21 mouse cellular contexts compared by ENCODE assay signal in the genomic region with DNA sequence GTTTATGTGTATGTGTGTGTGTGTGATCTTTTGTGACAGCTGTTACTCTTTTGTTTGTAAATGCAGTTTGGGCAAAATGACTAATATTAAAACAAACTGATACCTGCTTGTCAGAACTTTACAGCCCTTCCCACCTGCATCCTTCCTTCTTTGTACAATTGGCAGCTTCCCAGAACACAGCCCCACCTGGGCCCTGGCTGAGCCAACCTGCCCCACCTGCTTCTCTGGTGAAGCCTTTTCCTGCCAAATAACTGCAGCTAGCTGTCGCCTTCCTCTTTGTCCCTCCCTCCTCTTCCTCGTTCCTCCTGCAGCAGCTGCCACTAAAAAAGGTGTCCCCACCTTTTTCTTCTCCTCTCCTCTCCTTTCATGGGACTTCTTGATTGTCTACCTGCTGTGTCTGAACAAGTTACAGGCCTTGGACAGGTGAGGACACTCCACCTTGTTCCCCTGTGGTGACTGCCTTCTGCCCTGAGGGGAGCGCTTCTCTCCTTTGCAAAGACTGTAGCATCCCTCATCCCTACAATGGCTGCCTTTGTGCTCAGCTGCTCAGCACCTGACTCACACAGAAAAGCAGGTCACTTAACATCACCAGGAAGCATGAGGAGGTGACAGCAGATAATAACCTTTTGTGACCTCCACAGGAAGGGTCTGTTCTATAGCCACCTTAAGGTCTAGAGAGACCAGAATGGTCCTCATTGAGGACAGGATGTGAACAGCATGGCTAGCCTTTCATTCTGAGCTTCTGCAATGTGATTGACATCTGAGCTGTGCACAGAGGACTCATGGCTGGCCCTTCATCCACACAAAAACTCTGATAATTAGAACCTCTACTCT.
DNase-seq lines count a peak whose midpoint lies in the region; ATAC-seq and TF ChIP-seq lines count a peak whose summit lies in the region.
"Had no signal": no experiment of that assay in that cellular context is flagged by ENCODE, and none has a peak within 500 bp of the region (broad histone marks: within the 10 kb centered on the region; RNA-seq: fewer than 3 reads in every experiment).

No protein-coding gene starts in this region.

- no peak overlapping the region for H3K4me3 ChIP-seq in lung, embryonic 14.5 days (ENCODE audit: low read depth, low read length)
- no peak overlapping the region for H3K4me3 ChIP-seq in lung, adult 2 months (replicated peaks; ENCODE audit: extremely low read depth, low read depth, low read length)
- no peak overlapping the region for H3K4me3 ChIP-seq in embryonic facial prominence, embryonic 13.5 days
- no peak overlapping the region for H3K4me3 ChIP-seq in stomach, embryonic 16.5 days (replicated peaks; ENCODE audit: low read length)
- H3K4me3 ChIP-seq in hindbrain, embryonic 13.5 days: no peak overlapping the region
- H3K4me3 ChIP-seq: forebrain, embryonic 13.5 days; heart, adult 2 months; heart, embryonic 15.5 days had no signal

- H3K9me3 ChIP-seq in lung, embryonic 14.5 days (ENCODE audit: low read depth, low read length): no peaks in the 10 kb centered on the region
- no peaks in the 10 kb centered on the region for H3K9me3 ChIP-seq in embryonic facial prominence, embryonic 13.5 days
- H3K9me3 ChIP-seq in stomach, embryonic 16.5 days (replicated peaks; ENCODE audit: control insufficient read depth, low read length): no peaks in the 10 kb centered on the region
- H3K9me3 ChIP-seq in hindbrain, embryonic 13.5 days: no peaks in the 10 kb centered on the region
- H3K9me3 ChIP-seq: forebrain, embryonic 13.5 days; heart, embryonic 15.5 days had no signal

- no peaks in the 10 kb centered on the region for H3K27me3 ChIP-seq in lung, embryonic 14.5 days (ENCODE audit: insufficient read depth, low read length)
- H3K27me3 ChIP-seq in embryonic facial prominence, embryonic 13.5 days: peaks cover 10% of the 10 kb centered on the region; the same call in 1 of the 2 replicates
- H3K27me3 ChIP-seq in stomach, embryonic 16.5 days (ENCODE audit: control insufficient read depth, insufficient read depth, low read length): no peaks in the 10 kb centered on the region
- no peaks in the 10 kb centered on the region for H3K27me3 ChIP-seq in hindbrain, embryonic 13.5 days
- H3K27me3 ChIP-seq: forebrain, embryonic 13.5 days; heart, embryonic 15.5 days had no signal

- no peak overlapping the region for H3K4me2 ChIP-seq in lung, embryonic 14.5 days
- no peak overlapping the region for H3K4me2 ChIP-seq in embryonic facial prominence, embryonic 13.5 days
- no peak overlapping the region for H3K4me2 ChIP-seq in stomach, embryonic 16.5 days (ENCODE audit: low read depth, low read length)
- no peak overlapping the region for H3K4me2 ChIP-seq in hindbrain, embryonic 13.5 days
- H3K4me2 ChIP-seq: forebrain, embryonic 13.5 days; heart, embryonic 15.5 days had no signal

- TF ChIP-seq POLR2A in lung, adult 2 months (IDR thresholded peaks at IDR 0.05; ENCODE audit: borderline replicate concordance, extremely low read depth, low read depth, low read length): no peak

- peak; percentile 40 for DNase-seq in lung, embryonic 14.5 days
- no peak for DNase-seq in lung, adult 2 months
- DNase-seq in Muller cell, postnatal 12 days (ENCODE audit: inconsistent ontology term): peak; percentile 43
- no peak for DNase-seq in ovary, adult 18-20 months (ENCODE audit: low spot score)
- DNase-seq: adrenal gland, postnatal 10 days; cerebellum, adult 9-11 months; embryo, embryonic 11 days; gastrocnemius, postnatal 14 days; heart, adult 2 months; kidney, adult 8-10 months; lung, postnatal 14 days; right cerebral cortex, adult 18-20 months; thymus, postnatal 36 days had no signal

- no peak overlapping the region for H3K9ac ChIP-seq in lung, embryonic 14.5 days
- no peak overlapping the region for H3K9ac ChIP-seq in embryonic facial prominence, embryonic 13.5 days
- H3K9ac ChIP-seq in stomach, embryonic 16.5 days (ENCODE audit: low read length): no peak overlapping the region
- no peak overlapping the region for H3K9ac ChIP-seq in hindbrain, embryonic 13.5 days
- H3K9ac ChIP-seq: forebrain, embryonic 13.5 days; heart, embryonic 15.5 days; liver, embryonic 14.5 days had no signal

- H3K4me1 ChIP-seq in lung, embryonic 14.5 days (ENCODE audit: insufficient read depth): peaks cover 4% of the 10 kb centered on the region; the same call in 1 of the 2 replicates
- no peaks in the 10 kb centered on the region for H3K4me1 ChIP-seq in lung, adult 2 months (ENCODE audit: control insufficient read depth, insufficient read depth, low read length)
- peaks cover 9% of the 10 kb centered on the region for H3K4me1 ChIP-seq in embryonic facial prominence, embryonic 13.5 days
- peaks cover 7% of the 10 kb centered on the region; the same call in 1 of the 2 replicates for H3K4me1 ChIP-seq in stomach, embryonic 16.5 days (ENCODE audit: control insufficient read depth, insufficient read depth, low read length)
- no peaks in the 10 kb centered on the region for H3K4me1 ChIP-seq in hindbrain, embryonic 13.5 days (replicated peaks)
- H3K4me1 ChIP-seq: forebrain, embryonic 13.5 days; heart, embryonic 15.5 days had no signal

- no peaks in the 10 kb centered on the region for H3K36me3 ChIP-seq in lung, embryonic 14.5 days (ENCODE audit: insufficient read depth)
- H3K36me3 ChIP-seq in embryonic facial prominence, embryonic 13.5 days: no peaks in the 10 kb centered on the region
- no peaks in the 10 kb centered on the region for H3K36me3 ChIP-seq in stomach, embryonic 16.5 days (ENCODE audit: control insufficient read depth, insufficient read depth, low read length)
- no peaks in the 10 kb centered on the region for H3K36me3 ChIP-seq in hindbrain, embryonic 13.5 days
- H3K36me3 ChIP-seq: heart, embryonic 15.5 days had no signal

- no peak for TF ChIP-seq CTCF in lung, embryonic 14.5 days (IDR thresholded peaks at IDR 0.05; ENCODE audit: low read depth)
- TF ChIP-seq CTCF in lung, adult 2 months (IDR thresholded peaks at IDR 0.05; ENCODE audit: insufficient read depth, low read length): no peak

- H3K27ac ChIP-seq in lung, embryonic 14.5 days (ENCODE audit: low read depth): no peak overlapping the region
- H3K27ac ChIP-seq in embryonic facial prominence, embryonic 13.5 days: peak overlapping the region; percentile 28; the same call in 1 of the 2 replicates
- H3K27ac ChIP-seq in stomach, embryonic 16.5 days (ENCODE audit: low read length): peak overlapping the region; percentile 46; the same call in 1 of the 2 replicates
- H3K27ac ChIP-seq in hindbrain, embryonic 13.5 days: no peak overlapping the region
- H3K27ac ChIP-seq: forebrain, embryonic 13.5 days; heart, adult 2 months; heart, embryonic 15.5 days; hindbrain, postnatal 0 days; liver, embryonic 14.5 days had no signal

- WGBS in lung, embryonic 14.5 days: 61% methylated on average over 3 of the region's 3 CpGs
- WGBS in lung, adult 2 months: 72% methylated on average over 3 of the region's 3 CpGs
- 47% methylated on average over 3 of the region's 3 CpGs for whole genome bisulfite sequencing in embryonic facial prominence, embryonic 13.5 days
- 56% methylated on average over 3 of the region's 3 CpGs for WGBS in stomach, embryonic 16.5 days
- WGBS in hindbrain, embryonic 13.5 days: 76% methylated on average over 3 of the region's 3 CpGs

- no peak for ATAC-seq in lung, embryonic 14.5 days (ENCODE audit: insufficient read depth)
- no peak for ATAC-seq in embryonic facial prominence, embryonic 13.5 days (ENCODE audit: insufficient number of reproducible peaks, insufficient read depth, low FRiP score, low TSS enrichment, low read depth)
- ATAC-seq in stomach, embryonic 16.5 days (ENCODE audit: insufficient read depth, low FRiP score): no peak
- no peak for ATAC-seq in hindbrain, embryonic 13.5 days (ENCODE audit: low FRiP score)
- ATAC-seq: activated CD4-positive, CD25-positive, alpha-beta regulatory T cell, adult 4 months; forebrain, embryonic 13.5 days; hindbrain, postnatal 0 days had no signal

Comparison
In these comparisons a context has a peak if more than half of its experiments do, and no peak if none do; other contexts are left out.
1. DNase-seq: peak in lung, embryonic 14.5 days (single experiment) and Muller cell, postnatal 12 days (single experiment); none in lung, adult 2 months (single experiment) and ovary, adult 18-20 months (single experiment).
2. H3K27ac ChIP-seq: peak in embryonic facial prominence, embryonic 13.5 days (single experiment) and stomach, embryonic 16.5 days (single experiment); none in lung, embryonic 14.5 days (single experiment) and hindbrain, embryonic 13.5 days (single experiment).